Mouse (Mus musculus): ENCODE measurements around the gene Kcnip1.

Kcnip1 gene

DNA sequence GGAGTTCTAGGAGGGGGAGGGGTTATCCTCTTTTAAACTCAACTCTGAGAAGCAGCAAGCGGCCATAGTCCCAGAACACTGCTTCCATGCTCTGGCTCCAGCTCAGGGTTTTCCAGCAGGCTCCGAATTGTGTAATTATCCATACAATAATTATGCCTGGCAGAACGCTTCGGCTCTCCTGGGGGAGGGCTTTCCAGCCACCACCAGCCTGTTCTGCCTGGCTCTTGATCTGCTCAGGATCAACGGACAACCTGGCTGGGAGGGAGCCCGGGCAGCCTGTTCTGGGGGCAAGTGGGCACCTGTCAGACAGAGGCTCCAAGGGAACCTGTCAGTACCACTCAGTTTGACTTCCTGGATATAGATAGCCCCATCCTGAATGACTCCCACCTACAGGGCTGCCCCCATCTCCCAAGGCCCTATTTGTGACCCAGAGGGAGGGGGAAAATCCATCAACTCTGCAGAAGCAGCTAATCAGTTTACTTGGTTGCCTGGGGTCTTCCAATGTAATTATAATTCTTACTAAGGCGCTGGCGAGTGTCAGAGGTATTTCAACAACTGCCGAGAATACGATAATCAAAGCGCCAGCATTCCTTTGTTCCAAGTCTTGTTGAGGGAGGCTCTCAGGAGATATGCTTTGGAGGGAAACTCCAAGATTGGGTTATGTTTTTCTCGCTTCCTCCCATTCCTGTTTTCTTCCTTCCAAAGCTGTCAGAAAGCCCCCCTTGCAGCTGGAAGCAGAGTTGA, 165.7 kb downstream of the Kcnip1 start:
- 49% methylated on average over 12 of the region's 12 CpGs for WGBS

DNA sequence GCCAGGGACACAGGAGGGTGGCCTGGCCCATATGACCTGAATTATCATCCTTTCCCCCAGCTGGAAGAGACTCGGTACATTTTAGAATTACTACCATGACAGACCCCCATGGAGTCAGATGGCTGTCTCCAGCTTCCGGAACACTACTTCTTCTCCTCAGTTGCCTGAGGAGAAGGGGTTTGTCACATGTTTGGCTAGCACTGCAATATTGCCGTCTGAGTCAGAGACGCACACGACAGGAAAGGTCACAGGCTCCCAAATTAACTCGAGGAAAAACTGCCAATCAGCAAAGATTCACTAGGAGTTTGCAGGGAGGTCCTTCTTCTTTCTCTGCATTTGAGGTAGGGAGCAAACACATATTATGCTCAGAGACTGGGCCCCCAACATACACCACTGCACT, 168.2 kb downstream of the Kcnip1 start:
- WGBS = 44% methylated on average over 6 of the region's 6 CpGs

DNA sequence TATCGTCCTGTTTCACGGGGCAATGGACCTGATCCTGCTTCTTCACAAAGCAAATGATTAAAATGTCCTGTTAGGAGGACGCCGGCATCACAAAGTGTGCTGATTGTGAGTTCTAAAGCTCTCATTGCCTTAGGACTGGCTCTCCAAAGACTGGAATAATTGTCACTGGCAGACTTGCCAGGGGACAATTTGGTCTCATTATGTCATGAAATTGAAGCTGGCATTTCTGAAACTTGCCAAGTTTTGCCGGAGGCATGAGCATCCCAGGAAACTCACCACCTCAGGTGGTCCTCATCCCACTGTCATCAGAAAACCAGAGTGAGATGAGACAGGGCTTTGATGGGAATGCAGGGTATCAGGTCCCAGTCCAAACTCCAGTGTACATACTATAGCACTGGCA, 171.6 kb downstream of the Kcnip1 start:
- 75% methylated on average over 5 of the region's 5 CpGs for WGBS

DNA sequence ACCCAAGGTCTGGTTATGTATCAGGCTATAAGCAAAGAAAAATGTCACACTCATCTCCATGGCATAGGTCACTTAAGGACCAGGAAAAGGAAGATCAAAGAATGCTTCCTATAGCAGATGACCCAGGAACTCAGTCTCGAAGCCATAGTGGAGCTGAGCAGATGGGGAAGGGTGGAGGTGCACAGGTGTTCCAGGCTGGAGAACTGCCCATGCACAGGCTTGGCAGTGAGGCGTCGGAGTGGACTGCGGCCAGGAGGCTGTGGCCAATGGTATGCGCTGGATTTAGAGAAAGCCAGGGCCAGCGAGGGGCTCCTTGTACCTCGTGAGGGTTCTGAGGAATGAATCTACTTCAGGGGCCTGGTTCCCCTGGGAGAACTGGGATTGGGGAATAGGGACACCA, 172.1 kb downstream of the Kcnip1 start:
- WGBS = 79% methylated on average over 7 of the region's 7 CpGs

DNA sequence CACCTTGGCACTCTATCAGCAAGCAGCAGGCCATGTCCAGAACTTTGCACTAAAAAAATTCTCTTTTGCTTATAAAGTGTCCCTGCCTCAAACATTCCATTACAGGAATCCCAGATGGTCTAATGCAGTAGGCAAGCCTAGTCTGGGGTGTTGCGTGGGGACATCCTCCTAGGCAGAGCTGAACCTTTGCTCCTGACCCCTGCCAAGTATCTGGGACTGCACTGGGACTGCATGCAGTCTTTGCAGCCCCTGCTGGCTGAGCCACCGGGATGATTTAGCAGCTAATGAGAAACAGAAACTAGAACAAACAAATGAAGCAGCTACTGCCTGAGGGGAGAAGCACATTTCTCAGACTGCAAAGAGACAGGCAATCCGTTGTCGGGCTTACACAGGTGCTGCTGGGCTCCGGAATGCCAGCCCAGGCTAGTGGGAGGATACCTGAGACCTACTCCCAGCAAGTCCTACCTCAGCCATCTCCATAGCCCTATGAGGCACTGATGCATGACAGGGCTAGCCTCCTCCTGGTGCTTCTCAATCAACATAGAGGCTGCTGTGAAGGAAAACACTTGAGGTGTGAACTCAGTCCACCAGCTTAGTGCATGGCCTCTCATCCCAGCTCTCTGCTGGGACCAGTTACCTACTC, 174.0 kb downstream of the Kcnip1 start:
- 53% methylated on average over 5 of the region's 5 CpGs for WGBS

DNA sequence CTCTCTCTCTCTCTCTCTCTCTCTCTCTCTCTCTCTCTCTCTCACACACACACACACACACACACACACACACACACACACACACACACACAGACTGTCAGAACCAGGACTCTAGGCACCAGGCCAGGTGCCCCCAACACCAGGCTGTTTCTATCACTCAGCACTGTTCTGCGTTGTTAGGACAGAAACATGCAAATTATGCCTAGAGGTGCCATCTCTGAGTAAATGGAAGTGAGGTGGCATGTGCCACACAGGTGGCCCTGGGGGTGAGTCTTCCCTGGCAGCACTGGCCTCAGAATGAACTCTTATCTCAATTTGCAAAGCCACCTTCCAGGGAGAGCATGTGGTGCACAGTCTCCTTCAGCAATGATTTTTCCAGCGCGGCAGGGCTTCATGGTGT, 176.9 kb downstream of the Kcnip1 start:
- 63% methylated on average over 3 of the region's 3 CpGs for WGBS

- 79% methylated on average over 7 of the region's 7 CpGs for WGBS
These were observed 182.8 kb downstream of the Kcnip1 start for GRCm38 (mm10) chr11:33810105-33810504.

DNA sequence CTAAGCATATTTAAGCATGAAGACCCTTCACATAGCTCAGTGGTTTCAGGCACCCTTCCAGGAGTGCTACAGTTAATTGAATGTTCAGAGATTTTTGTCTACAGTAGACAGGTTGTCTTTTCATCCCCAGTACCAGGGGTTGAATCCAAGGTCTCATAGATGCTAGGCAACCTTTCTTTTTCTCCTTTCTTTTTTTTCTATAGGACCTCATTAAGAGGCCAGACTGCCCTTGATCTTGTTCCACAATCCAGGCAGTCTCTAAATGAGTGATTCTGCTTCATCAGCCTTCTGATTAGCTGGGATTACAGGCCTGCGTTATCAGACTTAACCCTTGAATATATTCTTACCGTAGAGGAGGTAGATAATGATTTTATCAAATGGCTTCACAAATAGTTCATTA, 189.9 kb downstream of the Kcnip1 start:
- WGBS = 72% methylated on average over 2 of the region's 2 CpGs

- 66% methylated on average over 10 of the region's 10 CpGs for WGBS
These were observed 192.4 kb downstream of the Kcnip1 start for GRCm38 (mm10) chr11:33800436-33801088.

GRCm38 (mm10) chr11:33799933-33800332, 193.0 kb downstream of the Kcnip1 start:
- 23% methylated on average over 1 of the region's 1 CpGs for WGBS

DNA sequence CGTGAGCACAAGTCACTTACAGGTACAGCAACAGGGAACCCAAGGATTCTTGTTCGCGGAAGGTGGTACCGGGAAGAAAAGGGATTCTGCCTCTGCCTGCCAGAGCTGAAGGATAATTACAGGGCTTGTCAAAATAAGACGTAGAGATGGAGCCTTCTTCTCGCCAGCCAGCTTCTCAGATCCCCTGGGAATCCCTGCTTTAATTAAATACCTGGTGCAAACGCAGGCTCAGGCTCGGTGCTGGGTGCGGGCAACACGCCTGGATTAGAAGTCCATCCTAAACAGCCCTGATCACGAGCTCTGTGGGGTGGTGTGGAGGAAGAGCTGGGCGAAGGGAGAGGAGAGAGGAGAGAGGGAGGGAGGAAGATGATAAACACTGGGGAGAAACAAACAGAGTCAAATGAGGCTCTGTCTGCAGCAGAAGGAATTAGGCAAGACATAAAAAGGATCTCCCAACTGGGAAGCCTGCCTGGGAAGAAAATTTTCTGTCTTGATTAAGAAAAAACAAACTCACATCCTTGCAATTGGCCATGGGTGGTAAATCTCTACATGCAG, 194.8 kb downstream of the Kcnip1 start:
- WGBS = 53% methylated on average over 12 of the region's 12 CpGs

- 77% methylated on average over 5 of the region's 5 CpGs for WGBS
These were observed 205.6 kb downstream of the Kcnip1 start for GRCm38 (mm10) chr11:33787362-33787761.

DNA sequence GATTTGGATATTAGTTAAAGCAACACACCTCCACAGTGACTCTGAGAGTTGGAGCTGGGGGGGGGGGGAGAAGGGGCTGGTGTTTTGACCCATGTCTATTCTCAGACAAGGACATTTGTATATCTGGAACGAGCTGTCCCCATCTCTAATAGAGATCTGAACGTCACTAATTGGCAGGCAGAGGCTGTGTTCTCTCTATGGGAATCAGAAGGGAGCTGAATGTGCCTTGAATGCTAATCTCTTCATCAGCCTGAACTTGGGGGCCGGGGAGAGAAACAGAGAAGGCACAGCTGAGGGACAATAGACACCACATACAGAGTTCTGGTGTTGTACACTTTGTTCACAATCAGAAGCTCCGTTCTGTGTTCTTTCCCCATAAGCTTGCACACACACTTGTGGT, 206.4 kb downstream of the Kcnip1 start:
- WGBS = 49% methylated on average over 4 of the region's 4 CpGs

- 25% methylated on average over 10 of the region's 10 CpGs for WGBS
These were observed 211.4 kb downstream of the Kcnip1 start for GRCm38 (mm10) chr11:33781561-33781971.

GRCm38 (mm10) chr11:33780263-33780662, 212.7 kb downstream of the Kcnip1 start:
- WGBS = 75% methylated on average over 4 of the region's 4 CpGs

- 29% methylated on average over 5 of the region's 5 CpGs for WGBS
These were observed 220.3 kb downstream of the Kcnip1 start for GRCm38 (mm10) chr11:33772615-33773141.

DNA sequence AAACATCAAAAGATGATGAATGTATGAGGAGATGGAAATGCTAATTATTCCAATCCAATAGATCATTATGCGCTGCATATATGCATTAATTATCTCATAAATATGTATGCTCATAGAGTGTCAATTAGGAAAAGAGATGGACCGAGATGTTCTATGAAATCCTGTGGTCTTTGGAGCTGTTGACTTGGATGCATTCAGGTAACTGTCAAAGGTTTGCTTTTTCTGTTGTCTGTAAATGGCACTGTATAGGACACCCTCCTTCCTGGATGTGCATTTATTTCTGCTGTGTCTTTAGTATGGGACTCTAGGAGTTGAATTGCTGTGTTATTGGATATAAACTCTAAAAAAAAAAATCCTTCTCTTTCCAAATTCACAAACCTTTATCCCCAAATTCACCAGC, 220.9 kb downstream of the Kcnip1 start:
- WGBS = 69% methylated on average over 2 of the region's 2 CpGs

GRCm38 (mm10) chr11:33766976-33767938, 225.7 kb downstream of the Kcnip1 start:
- 71% methylated on average over 9 of the region's 9 CpGs for WGBS

- 63% methylated on average over 16 of the region's 16 CpGs for WGBS
These were observed 231.7 kb downstream of the Kcnip1 start for GRCm38 (mm10) chr11:33761201-33761755.

DNA sequence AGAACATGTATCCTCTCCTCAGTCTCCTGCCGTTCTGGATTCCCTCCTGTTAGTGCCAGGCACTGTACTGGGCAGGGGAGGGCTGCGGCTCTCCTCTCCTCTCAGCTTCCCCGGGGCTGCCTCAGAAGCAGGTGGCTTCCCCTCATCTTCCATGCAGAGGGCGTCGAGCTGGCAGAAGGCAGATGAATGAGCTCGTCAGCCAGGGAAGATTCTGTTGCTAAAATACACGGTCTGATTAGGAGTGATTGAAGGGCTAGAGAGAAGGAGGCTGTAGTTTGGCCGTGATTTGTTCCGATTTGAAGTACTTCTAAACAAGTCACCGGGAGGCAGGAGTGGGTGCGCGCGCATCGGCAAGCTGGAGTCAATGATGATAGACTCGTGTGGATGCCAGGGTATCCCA, 236.3 kb downstream of the Kcnip1 start:
- WGBS = 31% methylated on average over 15 of the region's 15 CpGs

GRCm38 (mm10) chr11:33752431-33752873, 240.5 kb downstream of the Kcnip1 start:
- WGBS = 66% methylated on average over 4 of the region's 4 CpGs
